Mouse (Mus musculus) embryonic fibroblast, embryonic 13.5 days (primary cell): ENCODE results near the gene Galnt18. TPM values are rescaled to one million over a fixed set of nuclear protein-coding genes. Genes with fewer than 3 reads are reported as not detected.

ENCODE experiments used
- H3K27ac ChIP-seq: 2 replicates; pipeline ENCODE4 v1.5.1; 2012; ENCODE audit warnings: low read length, control low read depth, inconsistent platforms; ENCODE audit not compliant: insufficient read depth
- H3K4me1 ChIP-seq: 2 replicates; pipeline ENCODE4 v1.6.1; 2011; ENCODE audit warnings: low read length; ENCODE audit not compliant: control insufficient read depth, insufficient read depth
- H3K4me3 ChIP-seq: 2 replicates; pipeline ENCODE4 v1.5.1; 2011; ENCODE audit warnings: mild to moderate bottlenecking, control low read depth, low read length; ENCODE audit not compliant: insufficient read depth
- CTCF ChIP-seq: IDR thresholded peaks from 2 replicates; pipeline ENCODE4 v1.5.1; 2011; ENCODE audit warnings: mild to moderate bottlenecking, control low read depth, low read length, moderate library complexity, borderline replicate concordance; ENCODE audit not compliant: insufficient read depth
- POLR2A ChIP-seq: IDR thresholded peaks from 2 replicates; pipeline ENCODE4 v1.6.1; 2011; ENCODE audit warnings: low read depth, mild to moderate bottlenecking, control low read depth, low read length, moderate library complexity
- polyA plus RNA-seq: library from polyadenylated mRNA; stranded (reverse); fragments of >200 nt; gene quantifications from 2 replicates; pipeline ENCODE4 v1.2.4, GENCODE M21; 2011; ENCODE audit warnings: low read depth; ENCODE audit not compliant: missing spikeins, insufficient read length

Gene Galnt18
- polyA plus RNA-seq, 1 experiment: 62.9 TPM

DNA sequence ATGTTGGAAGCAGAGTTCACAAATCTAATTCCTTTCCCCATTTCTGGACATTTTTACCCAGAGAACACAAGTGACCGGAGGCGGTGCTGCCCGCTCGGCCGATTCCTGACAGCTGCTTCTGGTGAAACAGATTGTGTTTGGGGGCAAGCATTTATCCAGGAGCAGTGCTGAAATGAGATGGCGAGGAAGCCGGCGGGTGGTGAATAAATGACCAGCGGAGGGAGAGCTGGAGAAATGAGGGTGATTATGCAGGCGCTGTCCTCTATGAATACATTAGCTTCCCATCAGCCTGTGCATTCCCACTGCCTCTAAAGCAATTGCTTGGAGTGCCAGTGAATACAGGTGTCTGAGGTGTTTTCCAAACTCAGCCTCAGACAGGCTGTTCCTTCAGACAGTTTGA, 232.7 kb downstream of the Galnt18 start:
- H3K4me1 ChIP-seq: no peaks in the 10 kb centered on the region
- no peak overlapping the region for H3K27ac ChIP-seq
- H3K4me3 ChIP-seq: no peak overlapping the region
- TF ChIP-seq CTCF: no peak
- TF ChIP-seq POLR2A: no peak

DNA sequence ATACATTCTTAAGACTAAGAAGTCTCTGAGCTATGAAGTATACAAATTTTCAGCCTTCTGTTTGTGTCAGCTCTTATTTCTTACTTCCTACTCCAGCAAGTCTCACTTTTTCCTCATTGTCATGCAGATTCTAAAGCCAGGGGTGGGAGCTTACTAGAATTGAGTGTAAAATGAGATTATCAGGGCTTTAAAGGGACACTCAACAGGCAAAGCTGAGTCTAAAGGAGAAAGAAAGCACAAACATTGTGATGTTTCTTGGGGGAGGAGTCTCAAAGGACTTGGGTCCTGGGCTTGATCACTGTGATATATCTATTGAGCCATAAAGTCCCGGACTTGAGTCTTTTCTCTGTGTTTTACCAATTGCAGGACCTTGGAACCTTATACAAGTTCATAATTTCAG, 234.2 kb downstream of the Galnt18 start:
- TF ChIP-seq CTCF (no peak), POLR2A (no peak)
- Histone ChIP-seq H3K4me3 (no peak overlapping the region), H3K27ac (no peak overlapping the region), H3K4me1 (no peaks in the 10 kb centered on the region)

DNA sequence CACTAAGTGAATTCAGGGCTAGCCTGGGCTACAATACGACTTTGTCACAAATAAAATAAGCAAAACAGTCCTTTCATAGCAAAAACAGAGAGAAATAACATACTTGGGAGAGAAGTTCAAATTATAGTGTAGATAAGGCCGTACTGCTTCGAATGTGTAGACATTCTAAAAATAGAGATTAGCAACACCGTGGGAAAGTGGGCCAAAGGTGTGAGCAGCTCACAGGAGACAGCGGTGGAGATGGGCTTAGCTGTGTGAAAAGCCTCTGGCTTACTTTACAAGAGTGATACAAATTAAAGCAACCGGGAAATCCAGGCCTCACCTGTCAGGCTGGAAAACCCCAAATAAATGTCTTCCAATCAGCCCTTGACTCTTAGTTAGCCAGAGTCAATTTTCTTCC, 241.8 kb downstream of the Galnt18 start:
- H3K4me3 ChIP-seq: no peak overlapping the region
- no peak for TF ChIP-seq POLR2A
- TF ChIP-seq CTCF: no peak
- H3K4me1 ChIP-seq: no peaks in the 10 kb centered on the region
- no peak overlapping the region for H3K27ac ChIP-seq

DNA sequence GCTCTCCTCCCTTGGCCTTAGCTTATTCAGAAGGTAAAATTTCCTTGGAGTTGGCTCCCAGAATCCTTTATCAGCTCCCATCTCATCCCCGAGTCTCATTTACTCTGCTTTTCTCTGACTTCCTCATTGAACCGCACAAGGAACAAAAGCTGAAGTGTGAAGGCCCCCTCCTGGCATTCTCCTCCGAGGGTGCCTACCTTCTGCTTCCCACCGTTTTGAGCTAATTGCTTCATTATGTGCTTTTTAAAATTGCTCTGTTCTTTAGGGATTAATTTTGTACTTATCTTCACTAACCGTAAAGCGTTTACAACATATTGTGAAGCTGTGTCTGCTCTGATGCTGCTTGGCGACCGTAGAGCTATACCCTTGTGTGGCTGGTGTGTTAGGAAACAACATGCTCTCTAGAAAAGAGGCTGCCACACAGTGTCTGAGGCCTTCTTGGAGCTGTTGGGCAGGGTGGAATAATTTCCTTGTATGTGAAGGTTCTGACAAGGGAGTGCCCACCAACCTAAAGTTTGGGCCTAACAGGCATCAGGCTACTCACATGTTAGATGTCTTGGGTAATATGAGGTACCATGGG, 244.9 kb downstream of the Galnt18 start:
- no peaks in the 10 kb centered on the region for H3K4me1 ChIP-seq
- no peak overlapping the region for H3K4me3 ChIP-seq
- no peak for TF ChIP-seq CTCF
- TF ChIP-seq POLR2A: no peak
- H3K27ac ChIP-seq: no peak overlapping the region

DNA sequence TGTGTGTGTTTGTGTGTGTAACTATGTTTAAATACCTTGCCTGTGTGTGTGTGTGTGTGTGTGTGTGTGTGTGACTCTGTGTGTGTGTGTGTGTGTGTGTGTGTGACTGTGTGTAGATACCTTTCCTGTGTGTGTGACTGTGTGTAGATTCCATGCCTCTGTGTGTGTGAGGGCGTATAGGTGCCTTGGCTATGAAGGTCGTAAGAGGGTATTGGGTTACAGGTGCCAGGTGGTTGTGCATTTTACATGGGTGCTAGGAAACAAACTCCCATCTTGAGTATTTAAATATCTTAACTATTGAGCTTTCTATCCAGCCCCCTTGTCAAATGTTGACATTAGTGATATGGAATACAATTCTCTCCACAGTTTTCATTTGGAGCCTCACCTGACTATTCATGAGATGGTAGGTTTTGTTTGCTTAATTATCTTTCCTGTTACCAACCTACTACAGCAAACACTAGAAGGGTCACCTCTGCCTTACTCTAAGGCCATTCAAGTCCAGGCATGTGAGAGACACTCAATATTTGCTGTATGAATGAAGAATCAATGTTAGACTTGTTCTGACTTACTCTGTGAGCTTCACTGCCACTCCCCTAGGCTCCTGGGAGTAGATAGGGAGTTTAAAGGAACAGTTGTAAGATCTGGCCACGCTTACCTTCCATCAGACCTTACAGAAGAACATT, 250.7 kb downstream of the Galnt18 start:
- H3K27ac ChIP-seq: no peak overlapping the region
- TF ChIP-seq POLR2A (no peak), CTCF (no peak)
- H3K4me3 ChIP-seq: no peak overlapping the region
- no peaks in the 10 kb centered on the region for H3K4me1 ChIP-seq

DNA sequence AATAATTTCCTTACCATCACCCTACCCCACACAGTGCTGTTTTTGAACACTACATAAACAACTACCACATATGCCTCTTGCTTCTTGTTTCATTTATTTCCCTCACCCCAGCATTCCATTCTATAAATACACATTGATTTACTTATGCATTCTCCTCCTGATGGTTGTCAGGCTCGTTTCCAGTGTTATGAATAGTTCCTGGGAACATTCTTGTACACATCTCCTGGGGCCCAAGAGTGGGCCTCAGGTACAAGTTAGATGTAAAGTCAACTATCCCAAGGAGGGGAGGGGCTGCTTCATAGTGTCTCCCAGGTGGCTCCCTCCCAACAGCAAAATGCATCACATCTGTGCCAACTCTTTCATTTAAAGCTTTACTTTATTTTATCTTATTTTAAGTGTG, 251.3 kb downstream of the Galnt18 start:
- Histone ChIP-seq H3K27ac (no peak overlapping the region), H3K4me1 (no peaks in the 10 kb centered on the region), H3K4me3 (no peak overlapping the region)
- TF ChIP-seq POLR2A: no peak
- TF ChIP-seq CTCF: no peak

DNA sequence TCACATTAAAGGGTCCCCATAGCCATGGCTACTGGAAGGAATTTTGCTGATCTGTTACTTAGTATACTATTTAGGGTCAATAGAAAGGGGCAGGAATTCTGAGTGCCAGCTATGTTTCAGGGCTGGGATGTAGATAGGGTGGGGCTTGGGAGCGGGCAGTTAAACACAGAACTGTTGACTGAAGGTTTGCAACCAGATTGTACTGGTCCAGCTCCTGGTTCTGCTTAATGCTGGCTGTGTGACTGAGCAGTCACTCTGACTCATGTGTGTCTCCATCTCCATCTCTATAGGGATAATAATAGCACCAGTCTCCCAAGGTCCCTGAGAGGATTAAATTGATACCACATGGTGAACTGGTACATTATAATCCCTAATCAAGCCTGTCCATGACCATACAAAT, 258.9 kb downstream of the Galnt18 start:
- H3K4me1 ChIP-seq: peaks cover 6% of the 10 kb centered on the region; the same call in 1 of the 2 replicates
- no peak overlapping the region for H3K27ac ChIP-seq
- no peak for TF ChIP-seq POLR2A
- no peak for TF ChIP-seq CTCF
- no peak overlapping the region for H3K4me3 ChIP-seq

DNA sequence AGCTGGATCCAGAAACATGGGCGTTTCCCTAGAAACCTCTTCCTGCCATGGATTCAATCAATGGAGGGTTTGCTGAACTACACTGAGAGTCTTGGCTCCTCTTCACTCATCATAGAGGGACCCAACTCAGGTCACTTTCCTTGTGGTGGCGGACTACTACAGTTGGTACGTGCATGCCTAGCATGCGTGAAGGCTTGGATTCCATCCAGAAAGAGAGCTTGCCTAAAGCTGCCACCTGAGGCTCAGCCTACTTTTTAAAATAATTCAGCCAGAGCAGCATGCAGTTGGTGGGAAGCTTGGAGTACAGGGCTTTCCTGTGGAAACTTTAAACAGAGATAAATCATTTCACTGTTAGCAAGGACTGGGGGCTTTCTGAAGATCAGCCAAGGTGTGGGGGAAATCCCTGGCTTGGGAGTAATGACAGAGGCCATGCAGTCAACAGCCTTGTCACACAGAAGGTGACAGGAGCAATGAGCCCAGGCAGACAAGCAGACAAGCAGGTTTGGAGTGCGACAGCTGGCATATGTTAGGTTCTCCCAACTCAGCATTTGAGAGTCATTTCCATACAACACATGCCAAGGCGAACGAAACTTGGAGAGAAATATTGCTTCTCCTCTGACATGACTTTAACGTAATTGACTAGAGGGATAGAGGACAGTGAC, 261.1 kb downstream of the Galnt18 start:
- Histone ChIP-seq H3K4me3 (no peak overlapping the region), H3K27ac (no peak overlapping the region), H3K4me1 (peaks cover 6% of the 10 kb centered on the region; the same call in 1 of the 2 replicates)
- no peak for TF ChIP-seq CTCF
- TF ChIP-seq POLR2A: no peak

DNA sequence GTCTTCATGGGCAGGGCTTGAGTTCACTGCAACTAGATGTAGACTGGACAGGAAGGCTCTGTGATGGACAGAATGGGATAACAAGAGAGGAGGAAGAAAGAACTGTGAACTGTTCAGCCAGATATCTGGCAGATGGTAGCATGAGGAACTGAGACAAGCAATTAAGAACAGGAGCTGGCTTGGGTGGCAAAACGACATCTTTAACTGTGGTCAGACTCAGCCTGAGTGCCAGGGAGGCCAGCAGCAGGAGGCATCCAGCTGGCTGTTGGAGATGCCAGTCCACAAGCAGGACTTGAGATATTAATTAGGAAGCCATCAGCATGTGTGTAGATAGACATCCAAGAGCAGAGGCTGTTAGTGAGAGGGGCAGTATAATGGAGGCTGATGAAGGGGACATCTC, 262.9 kb downstream of the Galnt18 start:
- Histone ChIP-seq H3K4me3 (no peak overlapping the region), H3K27ac (no peak overlapping the region), H3K4me1 (peaks cover 6% of the 10 kb centered on the region; the same call in 1 of the 2 replicates)
- TF ChIP-seq POLR2A: no peak
- no peak for TF ChIP-seq CTCF

DNA sequence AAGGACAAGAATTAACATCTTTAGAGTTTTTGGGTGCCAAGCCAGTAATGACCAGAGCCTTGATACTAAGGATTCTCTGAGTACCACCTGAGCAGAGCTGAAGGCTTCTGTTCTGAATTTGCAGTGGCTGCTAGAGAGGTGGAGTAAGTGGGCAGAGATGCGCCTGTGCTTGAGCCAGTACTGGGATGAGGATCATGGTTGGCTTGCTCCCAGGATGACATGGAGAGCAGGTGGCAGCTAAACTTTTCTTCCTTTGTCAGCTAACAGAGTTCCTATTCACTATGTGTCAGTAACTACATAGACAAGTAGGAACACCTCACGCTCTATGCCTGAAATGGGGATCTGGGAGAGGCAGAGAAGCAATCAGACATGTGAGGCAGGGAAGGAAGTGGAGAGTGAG, 264.3 kb downstream of the Galnt18 start:
- no peak overlapping the region for H3K27ac ChIP-seq
- TF ChIP-seq POLR2A: no peak
- TF ChIP-seq CTCF: no peak
- H3K4me1 ChIP-seq: no peaks in the 10 kb centered on the region
- H3K4me3 ChIP-seq: no peak overlapping the region
